Mouse (Mus musculus) embryonic facial prominence, embryonic 15.5 days (tissue): Measurements from ENCODE around the gene Bcl6b. TPM values are rescaled to one million over a fixed set of nuclear protein-coding genes. Genes with fewer than 3 reads are reported as not detected.
A peak's percentile ranks its signal among the peaks of the same experiment; 100 is the strongest.

Experiments used
- ATAC-seq: fragments of 200-750 bp; cut with Nextera tagmentation; 2 replicates; pipeline ENCODE4 v1.8.0; 2017; ENCODE audit warnings: low read depth, moderate TSS enrichment; ENCODE audit not compliant: insufficient number of reproducible peaks, low FRiP score, low TSS enrichment
- H3K27ac ChIP-seq: fragments of 300-500 bp; sonication (generic); replicated peaks from 2 replicates; pipeline ENCODE4 v1.5.1; 2015; ENCODE audit warnings: mild to moderate bottlenecking, inconsistent platforms
- H3K27me3 ChIP-seq: fragments of 300-500 bp; sonication (generic); 2 replicates; pipeline ENCODE4 v1.6.1; 2015; ENCODE audit warnings: inconsistent platforms
- H3K36me3 ChIP-seq: fragments of 300-500 bp; sonication (generic); 2 replicates; pipeline ENCODE4 v1.6.1; 2015; ENCODE audit warnings: mild to moderate bottlenecking, inconsistent platforms
- H3K4me1 ChIP-seq: fragments of 300-500 bp; sonication (generic); 2 replicates; pipeline ENCODE4 v1.6.1; 2015; ENCODE audit warnings: inconsistent platforms
- H3K4me2 ChIP-seq: fragments of 300-500 bp; sonication (generic); replicated peaks from 2 replicates; pipeline ENCODE4 v1.6.1; 2015; ENCODE audit warnings: mild to moderate bottlenecking, inconsistent platforms
- H3K4me3 ChIP-seq: fragments of 300-500 bp; sonication (generic); replicated peaks from 2 replicates; pipeline ENCODE4 v1.5.1; 2015; ENCODE audit warnings: mild to moderate bottlenecking, inconsistent platforms
- H3K9ac ChIP-seq: fragments of 300-500 bp; sonication (generic); 2 replicates; pipeline ENCODE4 v1.6.1; 2015; ENCODE audit warnings: inconsistent platforms
- H3K9me3 ChIP-seq: fragments of 300-500 bp; sonication (generic); replicated peaks from 2 replicates; pipeline ENCODE4 v1.6.1; 2016; ENCODE audit warnings: inconsistent platforms
- WGBS: fragments of 180-500 bp; shearing (Covaris S2); methylation state at CpG from one replicate; pipeline ENCODE4 v1.1.7; 2015; 5-methylcytosine and 5-hydroxymethylcytosine counted together
- polyA plus RNA-seq: library from polyadenylated mRNA; unstranded; fragments of >200 nt; fragmentation: Nextera tagmentation; extraction: Ambion mirVana; gene quantifications from 2 replicates; pipeline ENCODE4 v1.2.1, GENCODE M21; 2015

The Bcl6b gene
- polyA plus RNA-seq, 1 experiment from 2014 or later: 11.9 TPM

GRCm38 (mm10) chr11:70232546-70232945 is 2.9 kb upstream of the Bcl6b start:
- H3K4me1 ChIP-seq: peaks cover 63% of the 10 kb centered on the region
- WGBS: 1% methylated on average over 9 of the region's 10 CpGs
- ATAC-seq: no peak
- no peaks in the 10 kb centered on the region for H3K9me3 ChIP-seq
- peak overlapping the region; percentile 35 for H3K9ac ChIP-seq
- H3K4me3 ChIP-seq: peak overlapping the region; percentile 44
- peaks cover 12% of the 10 kb centered on the region; the same call in 1 of the 2 replicates for H3K36me3 ChIP-seq
- H3K4me2 ChIP-seq: peak overlapping the region; percentile 54
- H3K27me3 ChIP-seq: peaks cover 33% of the 10 kb centered on the region
- H3K27ac ChIP-seq: peak overlapping the region; percentile 44; the same call in 1 of the 2 replicates

GRCm38 (mm10) chr11:70230239-70230727 is 685 bp upstream of the Bcl6b start:
- no peak overlapping the region for H3K9ac ChIP-seq
- peaks cover 6% of the 10 kb centered on the region; the same call in 1 of the 2 replicates for H3K36me3 ChIP-seq
- H3K4me3 ChIP-seq: peak overlapping the region; percentile 34
- ATAC-seq: 0 out of 2 replicates have a peak, but pooled peaks have one; percentile 20
- H3K4me2 ChIP-seq: peak overlapping the region; percentile 51
- no peaks in the 10 kb centered on the region for H3K9me3 ChIP-seq
- peaks cover 55% of the 10 kb centered on the region for H3K27me3 ChIP-seq
- H3K4me1 ChIP-seq: peaks cover 65% of the 10 kb centered on the region
- WGBS: 1% methylated on average over 32 of the region's 32 CpGs
- peak overlapping the region; percentile 55 for H3K27ac ChIP-seq

- WGBS: 1% methylated on average over 19 of the region's 19 CpGs
- peak overlapping the region; percentile 51 for H3K4me2 ChIP-seq
- peaks cover 68% of the 10 kb centered on the region for H3K27me3 ChIP-seq
- ATAC-seq: no peak
- H3K4me1 ChIP-seq: peaks cover 52% of the 10 kb centered on the region
- no peaks in the 10 kb centered on the region for H3K9me3 ChIP-seq
- H3K4me3 ChIP-seq: peak overlapping the region; percentile 34
- H3K27ac ChIP-seq: 0 out of 2 replicates have a peak overlapping the region, but pooled peaks have one; percentile 52
- no peaks in the 10 kb centered on the region for H3K36me3 ChIP-seq
- no peak overlapping the region for H3K9ac ChIP-seq
Measured at GRCm38 (mm10) chr11:70228828-70229227, 770 bp downstream of the Bcl6b start.

- no peak overlapping the region for H3K9ac ChIP-seq
- no peak overlapping the region for H3K27ac ChIP-seq
- no peak for ATAC-seq
- WGBS: 83% methylated on average over 4 of the region's 4 CpGs
- H3K4me1 ChIP-seq: peaks cover 42% of the 10 kb centered on the region
- H3K27me3 ChIP-seq: peaks cover 70% of the 10 kb centered on the region
- H3K36me3 ChIP-seq: no peaks in the 10 kb centered on the region
- H3K4me3 ChIP-seq: peak overlapping the region; percentile 34
- no peaks in the 10 kb centered on the region for H3K9me3 ChIP-seq
- peak overlapping the region; percentile 51; the same call in 1 of the 2 replicates for H3K4me2 ChIP-seq
Measured at GRCm38 (mm10) chr11:70227661-70228245, 1.8 kb downstream of the Bcl6b start.

- WGBS: 39% methylated on average over 5 of the region's 5 CpGs
- Histone ChIP-seq H3K9ac (no peak overlapping the region), H3K4me2 (peak overlapping the region; percentile 51), H3K4me3 (peak overlapping the region; percentile 34), H3K27ac (no peak overlapping the region), H3K36me3 (no peaks in the 10 kb centered on the region), H3K4me1 (peaks cover 38% of the 10 kb centered on the region), H3K27me3 (peaks cover 70% of the 10 kb centered on the region), H3K9me3 (no peaks in the 10 kb centered on the region)
- ATAC-seq: no peak
Measured at GRCm38 (mm10) chr11:70227126-70227525, 2.5 kb downstream of the Bcl6b start.

GRCm38 (mm10) chr11:70226602-70226890 is 3.1 kb downstream of the Bcl6b start:
- WGBS: 6% methylated on average over 18 of the region's 18 CpGs
- H3K9ac ChIP-seq: no peak overlapping the region
- peak overlapping the region; percentile 51 for H3K4me2 ChIP-seq
- peaks cover 39% of the 10 kb centered on the region for H3K4me1 ChIP-seq
- no peaks in the 10 kb centered on the region for H3K36me3 ChIP-seq
- H3K27ac ChIP-seq: no peak overlapping the region
- H3K4me3 ChIP-seq: peak overlapping the region; percentile 34
- no peaks in the 10 kb centered on the region for H3K9me3 ChIP-seq
- ATAC-seq: no peak
- H3K27me3 ChIP-seq: peaks cover 70% of the 10 kb centered on the region

GRCm38 (mm10) chr11:70225798-70226601 is 3.6 kb downstream of the Bcl6b start:
- Histone ChIP-seq H3K27ac (no peak overlapping the region), H3K9ac (no peak overlapping the region), H3K36me3 (no peaks in the 10 kb centered on the region), H3K27me3 (peaks cover 70% of the 10 kb centered on the region), H3K9me3 (no peaks in the 10 kb centered on the region), H3K4me1 (peaks cover 44% of the 10 kb centered on the region), H3K4me3 (peak overlapping the region; percentile 34), H3K4me2 (peak overlapping the region; percentile 51)
- 16% methylated on average over 27 of the region's 27 CpGs for WGBS
- ATAC-seq: no peak

GRCm38 (mm10) chr11:70223724-70224123 is 5.9 kb downstream of the Bcl6b start:
- no peak overlapping the region for H3K4me3 ChIP-seq
- H3K9ac ChIP-seq: no peak overlapping the region
- H3K4me2 ChIP-seq: no peak overlapping the region
- ATAC-seq: no peak
- no peaks in the 10 kb centered on the region for H3K36me3 ChIP-seq
- no peak overlapping the region for H3K27ac ChIP-seq
- H3K27me3 ChIP-seq: peaks cover 49% of the 10 kb centered on the region
- WGBS: 76% methylated on average over 9 of the region's 9 CpGs
- H3K4me1 ChIP-seq: peaks cover 40% of the 10 kb centered on the region
- no peaks in the 10 kb centered on the region for H3K9me3 ChIP-seq

GRCm38 (mm10) chr11:70221603-70222500 is 7.7 kb downstream of the Bcl6b start:
- Histone ChIP-seq H3K27me3 (peaks cover 37% of the 10 kb centered on the region), H3K4me1 (peaks cover 37% of the 10 kb centered on the region), H3K4me2 (peak overlapping the region; percentile 76), H3K27ac (peak overlapping the region; percentile 87), H3K4me3 (peak overlapping the region; percentile 51), H3K9ac (peak overlapping the region; percentile 35), H3K36me3 (0 out of 2 replicates have a peak, but pooled peaks cover 7% of the 10 kb centered on the region), H3K9me3 (no peaks in the 10 kb centered on the region)
- 9% methylated on average over 14 of the region's 14 CpGs for WGBS
- ATAC-seq: no peak

- Histone ChIP-seq H3K36me3 (0 out of 2 replicates have a peak, but pooled peaks cover 8% of the 10 kb centered on the region), H3K27ac (peak within 1 kb of the TSS; percentile 87), H3K27me3 (peaks cover 37% of the 10 kb centered on the region), H3K4me2 (peak within 1 kb of the TSS; percentile 76), H3K4me1 (peaks cover 28% of the 10 kb centered on the region), H3K9ac (peak within 1 kb of the TSS; percentile 41), H3K4me3 (peak within 1 kb of the TSS; percentile 51), H3K9me3 (no peaks in the 10 kb centered on the region)
- WGBS: under 1% methylated on average over 28 of the region's 28 CpGs
- ATAC-seq: peak; percentile 90
Measured at GRCm38 (mm10) chr11:70220731-70221602, 8.6 kb downstream of the Bcl6b start, which contains the start of gene Slc16a13. Slc16a13 (minus strand) TSS chr11:70221064.
